Mouse (Mus musculus): ENCODE measurements around the gene Olfr979. TPM values are rescaled to one million over a fixed set of nuclear protein-coding genes. Genes with fewer than 3 reads are reported as not detected.
"Not testable (repeated sequence)": the region's sequence is repeated elsewhere in the genome, so short reads cannot be mapped to it uniquely, and the experiment has no call there.

The Olfr979 gene
- not detected in 2 replicates for polyA plus RNA-seq (2012; ENCODE audit: insufficient read depth, insufficient read length, missing spikeins)

- Histone ChIP-seq H3K27ac (replicated peaks; ENCODE audit: low read depth, low read length) (no peak within 1 kb of the TSS), H3K4me3 (ENCODE audit: insufficient read depth, low read depth, low read length) (no peak within 1 kb of the TSS), H3K4me1 (ENCODE audit: control insufficient read depth, insufficient read depth, insufficient read length, low read length) (no peaks in the 10 kb centered on the region)
These were observed at the start of gene Olfr979 for GRCm38 (mm10) chr9:40003365-40003764. Gene Olfr979 (minus strand): TSS chr9:40003465.

GRCm38 (mm10) chr9:40050138-40050537, 46.9 kb upstream of the Olfr979 start:
- no peak overlapping the region for H3K4me3 ChIP-seq (ENCODE audit: insufficient read depth, low read depth, low read length)
- no peaks in the 10 kb centered on the region for H3K4me1 ChIP-seq (ENCODE audit: control insufficient read depth, insufficient read depth, insufficient read length, low read length)
- no peak overlapping the region for H3K27ac ChIP-seq (replicated peaks; ENCODE audit: low read depth, low read length)

GRCm38 (mm10) chr9:40021164-40021563, 17.9 kb upstream of the Olfr979 start, which contains the start of gene Olfr981:
Gene Olfr981 (plus strand): TSS chr9:40021464.
- H3K27ac ChIP-seq (replicated peaks; ENCODE audit: low read depth, low read length) = no peak within 1 kb of the TSS
- no peaks in the 10 kb centered on the region for H3K4me1 ChIP-seq (ENCODE audit: control insufficient read depth, insufficient read depth, insufficient read length, low read length)
- no peak within 1 kb of the TSS for H3K4me3 ChIP-seq (ENCODE audit: insufficient read depth, low read depth, low read length)

- no peak within 1 kb of the TSS for H3K27ac ChIP-seq (replicated peaks; ENCODE audit: low read depth, low read length)
- H3K4me1 ChIP-seq (ENCODE audit: control insufficient read depth, insufficient read depth, insufficient read length, low read length) = no peaks in the 10 kb centered on the region
- H3K4me3 ChIP-seq (ENCODE audit: insufficient read depth, low read depth, low read length) = no peak within 1 kb of the TSS
These were observed 6.2 kb upstream of the Olfr979 start, which contains the start of gene Olfr980 for GRCm38 (mm10) chr9:40009482-40009881. Gene Olfr980 (minus strand): TSS chr9:40009582.

DNA sequence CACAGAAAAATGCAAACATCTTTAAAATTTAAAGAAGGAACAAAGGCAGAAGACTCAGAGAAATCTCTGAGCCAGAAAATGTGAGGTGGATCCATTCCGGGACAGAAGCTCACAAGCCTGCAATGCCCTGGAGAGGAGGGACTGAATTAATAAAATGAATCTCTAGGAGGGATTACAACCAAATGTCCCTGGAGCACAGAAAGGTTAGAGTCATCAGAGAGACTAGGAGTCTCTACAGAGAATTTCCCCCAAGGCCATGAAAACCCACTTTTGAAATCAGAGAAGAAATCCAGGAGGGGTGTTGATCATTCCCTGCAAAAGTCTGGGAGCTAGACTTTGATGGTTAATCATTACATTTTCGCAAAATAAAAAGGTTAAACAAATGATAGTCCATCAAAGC, 11.5 kb downstream of the Olfr979 start, which contains the start of gene Olfr978:
Gene Olfr978, plus strand, starts transcription at position 301 of the 400 bp plus-strand sequence.
- H3K27ac ChIP-seq (replicated peaks; ENCODE audit: low read depth, low read length) = no peak within 1 kb of the TSS
- no peak within 1 kb of the TSS for H3K4me3 ChIP-seq (ENCODE audit: insufficient read depth, low read depth, low read length)
- H3K4me1 ChIP-seq (ENCODE audit: control insufficient read depth, insufficient read depth, insufficient read length, low read length) = no peaks in the 10 kb centered on the region

DNA sequence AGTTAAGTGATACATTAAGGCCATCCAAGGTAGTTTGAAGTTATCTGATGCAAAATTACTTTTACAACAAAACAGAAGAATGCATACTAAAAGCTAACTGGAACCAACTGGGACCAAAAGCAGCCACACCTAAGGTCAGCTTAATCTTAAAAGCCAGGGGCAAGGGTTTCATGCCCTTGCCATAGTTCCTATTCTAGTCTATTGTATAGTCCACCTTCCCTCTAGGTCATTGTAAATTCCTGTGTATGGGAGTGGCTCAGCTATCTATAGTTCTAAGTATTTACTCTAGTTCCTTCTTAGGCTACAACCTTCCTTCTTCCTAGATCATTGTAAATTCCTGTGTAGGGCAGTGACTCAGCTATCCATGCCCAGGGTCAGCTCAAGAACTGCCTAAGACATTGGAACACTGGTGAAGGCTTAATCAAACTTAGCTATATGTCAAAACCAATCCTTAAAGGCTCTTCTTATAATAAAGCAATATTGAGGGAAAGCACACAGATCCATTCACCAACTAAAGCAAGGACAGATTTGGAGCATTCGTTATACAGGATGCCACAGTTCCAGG, 26.6 kb downstream of the Olfr979 start:
- not testable (repeated sequence) for H3K4me3 ChIP-seq (ENCODE audit: insufficient read depth, low read depth, low read length); H3K4me1 ChIP-seq (ENCODE audit: control insufficient read depth, insufficient read depth, insufficient read length, low read length); H3K27ac ChIP-seq (replicated peaks; ENCODE audit: low read depth, low read length)

- not testable (repeated sequence) for H3K27ac ChIP-seq (replicated peaks; ENCODE audit: low read depth, low read length); H3K4me3 ChIP-seq (ENCODE audit: insufficient read depth, low read depth, low read length); H3K4me1 ChIP-seq (ENCODE audit: control insufficient read depth, insufficient read depth, insufficient read length, low read length)
These were observed 42.2 kb downstream of the Olfr979 start, which contains the start of gene Olfr976 for GRCm38 (mm10) chr9:39961033-39961432. Gene Olfr976 (minus strand): TSS chr9:39961133.

DNA sequence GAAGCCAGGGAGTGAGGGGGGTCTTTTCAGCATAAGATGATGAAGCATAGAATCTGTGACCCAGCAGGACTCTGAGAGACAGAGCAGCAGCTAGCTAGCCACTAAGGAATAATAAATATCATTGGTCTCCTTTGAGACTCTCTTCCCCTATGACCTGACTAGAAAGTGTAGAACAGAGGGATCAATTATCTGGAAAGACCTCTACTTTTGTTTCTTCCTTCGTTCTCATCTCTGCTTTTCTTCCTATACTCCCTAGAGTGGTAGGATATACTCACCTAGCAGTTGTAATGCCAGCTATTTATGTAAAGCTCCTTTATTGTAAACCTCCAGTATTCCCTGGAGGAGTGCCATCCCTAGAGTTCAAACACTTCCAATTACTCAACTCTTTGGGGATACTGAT, 51.3 kb downstream of the Olfr979 start, which contains the start of gene Olfr975:
Gene Olfr975, minus strand, starts transcription at position 101 of the 400 bp plus-strand sequence.
- no peak within 1 kb of the TSS for H3K27ac ChIP-seq (replicated peaks; ENCODE audit: low read depth, low read length)
- no peak within 1 kb of the TSS for H3K4me3 ChIP-seq (ENCODE audit: insufficient read depth, low read depth, low read length)
- no peaks in the 10 kb centered on the region for H3K4me1 ChIP-seq (ENCODE audit: control insufficient read depth, insufficient read depth, insufficient read length, low read length)

Other genes with a start within 250 kb of the Olfr979 start
- not detected in 2 replicates for gene Olfr968, start 220.2 kb downstream of the Olfr979 start, polyA plus RNA-seq (2012; ENCODE audit: insufficient read depth, insufficient read length, missing spikeins)
- gene Olfr969, start 212.5 kb downstream of the Olfr979 start, polyA plus RNA-seq (2012; ENCODE audit: insufficient read depth, insufficient read length, missing spikeins) = not detected in 2 replicates
- not detected in 2 replicates for gene Olfr970, start 194.6 kb downstream of the Olfr979 start, polyA plus RNA-seq (2012; ENCODE audit: insufficient read depth, insufficient read length, missing spikeins)
- gene Olfr971, start 166.6 kb downstream of the Olfr979 start, polyA plus RNA-seq (2012; ENCODE audit: insufficient read depth, insufficient read length, missing spikeins) = not detected in 2 replicates
- gene Olfr972, start 137.0 kb downstream of the Olfr979 start, polyA plus RNA-seq (2012; ENCODE audit: insufficient read depth, insufficient read length, missing spikeins) = not detected in 2 replicates
- gene Olfr229, start 96.1 kb downstream of the Olfr979 start, polyA plus RNA-seq (2012; ENCODE audit: insufficient read depth, insufficient read length, missing spikeins) = not detected in 2 replicates
- not detected in 2 replicates for gene Olfr974, start 66.0 kb downstream of the Olfr979 start, polyA plus RNA-seq (2012; ENCODE audit: insufficient read depth, insufficient read length, missing spikeins)
- gene Olfr975, start 51.4 kb downstream of the Olfr979 start, polyA plus RNA-seq (2012; ENCODE audit: insufficient read depth, insufficient read length, missing spikeins) = not detected in 2 replicates
- gene Olfr976, start 42.3 kb downstream of the Olfr979 start, polyA plus RNA-seq (2012; ENCODE audit: insufficient read depth, insufficient read length, missing spikeins) = not detected in 2 replicates
- not detected in 2 replicates for gene Olfr978, start 11.4 kb downstream of the Olfr979 start, polyA plus RNA-seq (2012; ENCODE audit: insufficient read depth, insufficient read length, missing spikeins)
- not detected in 2 replicates for gene Olfr980, start 6.1 kb upstream of the Olfr979 start, polyA plus RNA-seq (2012; ENCODE audit: insufficient read depth, insufficient read length, missing spikeins)
- gene Olfr981, start 18.0 kb upstream of the Olfr979 start, polyA plus RNA-seq (2012; ENCODE audit: insufficient read depth, insufficient read length, missing spikeins) = not detected in 2 replicates
- gene Olfr982, start 70.4 kb upstream of the Olfr979 start, polyA plus RNA-seq (2012; ENCODE audit: insufficient read depth, insufficient read length, missing spikeins) = not detected in 2 replicates
- not detected in 2 replicates for gene Olfr983, start 90.1 kb upstream of the Olfr979 start, polyA plus RNA-seq (2012; ENCODE audit: insufficient read depth, insufficient read length, missing spikeins)
- not detected in 2 replicates for gene Olfr984, start 110.7 kb upstream of the Olfr979 start, polyA plus RNA-seq (2012; ENCODE audit: insufficient read depth, insufficient read length, missing spikeins)
- gene Olfr985, start 126.7 kb upstream of the Olfr979 start, polyA plus RNA-seq (2012; ENCODE audit: insufficient read depth, insufficient read length, missing spikeins) = not detected in 2 replicates
- gene Tmem225, start 144.7 kb upstream of the Olfr979 start, polyA plus RNA-seq (2012; ENCODE audit: insufficient read depth, insufficient read length, missing spikeins) = not detected in 2 replicates
- not detected in 2 replicates for gene Olfr986, start 177.5 kb upstream of the Olfr979 start, polyA plus RNA-seq (2012; ENCODE audit: insufficient read depth, insufficient read length, missing spikeins)
- gene Zfp202, start 188.9 kb upstream of the Olfr979 start, polyA plus RNA-seq (2012; ENCODE audit: insufficient read depth, insufficient read length, missing spikeins) = 0.95 and 1.5 TPM in 2 replicates

All from brown adipose tissue, adult 24 weeks (tissue).